Mouse (Mus musculus) kidney, adult 2 months (tissue): ENCODE measurements around the gene Mapk9.

Experiments used
- CTCF ChIP-seq: fragments of 200-500 bp; conservative IDR thresholded peaks from 2 replicates; pipeline ENCODE4 v1.5.1; 2011; ENCODE audit warnings: low read depth, mild to moderate bottlenecking, control low read depth, low read length, moderate library complexity, mixed read lengths; ENCODE audit not compliant: insufficient read depth, insufficient read length
- POLR2A ChIP-seq: fragments of 200-500 bp; IDR thresholded peaks from one replicate; pipeline ENCODE4 v1.6.1; 2011; ENCODE audit warnings: low read depth, low read length, control low read depth

- TF ChIP-seq CTCF, result no peak
- TF ChIP-seq POLR2A, result no peak
These were observed 25.0 kb upstream of the Mapk9 start for GRCm38 (mm10) chr11:49821546-49821945.
